Mouse (Mus musculus) midbrain, embryonic 10.5 days (tissue): ENCODE data around the gene Ldhc. TPM values are rescaled to one million over a fixed set of nuclear protein-coding genes. Genes with fewer than 3 reads are reported as not detected.
"Not testable (repeated sequence)": the region's sequence is repeated elsewhere in the genome, so short reads cannot be mapped to it uniquely, and the experiment has no call there.

ENCODE experiments used
- DNase-seq: peaks from one replicate; pipeline ENCODE4 v3.0.0-alpha.2; 2017; ENCODE audit warnings: low spot score
- H3K27ac ChIP-seq: fragments of 300-500 bp; sonication (generic); replicated peaks from 2 replicates; pipeline ENCODE4 v1.5.1; 2016; ENCODE audit warnings: mild to moderate bottlenecking
- H3K27me3 ChIP-seq: fragments of 300-500 bp; sonication (generic); 2 replicates; pipeline ENCODE4 v1.6.1; 2016; ENCODE audit warnings: low read depth, mild to moderate bottlenecking; ENCODE audit not compliant: poor library complexity, severe bottlenecking
- H3K36me3 ChIP-seq: fragments of 300-500 bp; sonication (generic); 2 replicates; pipeline ENCODE4 v1.6.1; 2016; ENCODE audit warnings: mild to moderate bottlenecking, moderate library complexity
- H3K4me1 ChIP-seq: fragments of 300-500 bp; sonication (generic); 2 replicates; pipeline ENCODE4 v1.6.1; 2016
- H3K4me3 ChIP-seq: fragments of 300-500 bp; sonication (generic); 2 replicates; pipeline ENCODE4 v1.5.1; 2016; ENCODE audit warnings: mild to moderate bottlenecking, moderate library complexity
- H3K9me3 ChIP-seq: fragments of 300-500 bp; sonication (generic); replicated peaks from 2 replicates; pipeline ENCODE4 v1.6.1; 2016; ENCODE audit warnings: mild to moderate bottlenecking
- WGBS: fragments of 180-500 bp; shearing (Covaris S2); methylation state at CpG from one replicate; pipeline ENCODE4 v1.1.7; 2016; 5-methylcytosine and 5-hydroxymethylcytosine counted together
- polyA plus RNA-seq: library from polyadenylated mRNA; unstranded; fragments of >200 nt; fragmentation: Nextera tagmentation; extraction: Ambion mirVana; gene quantifications from 2 replicates; pipeline ENCODE4 v1.2.1, GENCODE M21; 2016

Gene Ldhc
- polyA plus RNA-seq: 0.12 TPM in 1 of 2 replicates, not detected in the other

GRCm38 (mm10) chr7:46860996-46861395 lies at the start of gene Ldhc:
Gene Ldhc (plus strand): TSS chr7:46861203.
- WGBS: 36% methylated on average over 10 of the region's 10 CpGs
- Histone ChIP-seq H3K36me3 (peaks cover 8% of the 10 kb centered on the region), H3K4me1 (no peaks in the 10 kb centered on the region), H3K9me3 (no peaks in the 10 kb centered on the region), H3K4me3 (no peak within 1 kb of the TSS), H3K27me3 (no peaks in the 10 kb centered on the region), H3K27ac (no peak within 1 kb of the TSS)
- DNase-seq: no peak

- Histone ChIP-seq H3K27me3 (no peaks in the 10 kb centered on the region), H3K4me3 (no peak overlapping the region), H3K27ac (no peak overlapping the region), H3K4me1 (no peaks in the 10 kb centered on the region), H3K9me3 (no peaks in the 10 kb centered on the region), H3K36me3 (peaks cover 97% of the 10 kb centered on the region)
- no peak for DNase-seq
- WGBS: 91% methylated on average over 4 of the region's 4 CpGs
Measured at GRCm38 (mm10) chr7:46814012-46814411, 47.0 kb upstream of the Ldhc start.

GRCm38 (mm10) chr7:46820876-46821632 lies 39.9 kb upstream of the Ldhc start:
- not testable (repeated sequence) for H3K27me3 ChIP-seq, DNase-seq, H3K4me1 ChIP-seq, H3K27ac ChIP-seq, H3K9me3 ChIP-seq, H3K4me3 ChIP-seq
- WGBS: 91% methylated on average over 15 of the region's 15 CpGs
- H3K36me3 ChIP-seq: peaks cover 76% of the 10 kb centered on the region

- WGBS: 83% methylated on average over 20 of the region's 20 CpGs
Measured at GRCm38 (mm10) chr7:46827046-46827802, 33.8 kb upstream of the Ldhc start.

GRCm38 (mm10) chr7:46827803-46828184 lies 33.2 kb upstream of the Ldhc start:
- Histone ChIP-seq H3K27me3 (no peaks in the 10 kb centered on the region), H3K36me3 (peaks cover 16% of the 10 kb centered on the region), H3K4me3 (no peak overlapping the region), H3K27ac (no peak overlapping the region), H3K9me3 (no peaks in the 10 kb centered on the region), H3K4me1 (peaks cover 8% of the 10 kb centered on the region)
- WGBS: 91% methylated on average over 2 of the region's 2 CpGs
- DNase-seq: no peak

More at GRCm38 (mm10) chr7:46827046-46827802, 33.8 kb upstream of the Ldhc start:
- peaks cover 22% of the 10 kb centered on the region for H3K36me3 ChIP-seq
- H3K27ac ChIP-seq: no peak overlapping the region
- H3K4me3 ChIP-seq: no peak overlapping the region
- H3K27me3 ChIP-seq: no peaks in the 10 kb centered on the region
- no peaks in the 10 kb centered on the region for H3K9me3 ChIP-seq
- H3K4me1 ChIP-seq: peaks cover 8% of the 10 kb centered on the region
- no peak for DNase-seq

- H3K27me3 ChIP-seq: no peaks in the 10 kb centered on the region
- no peaks in the 10 kb centered on the region for H3K36me3 ChIP-seq
- no peak for DNase-seq
- H3K4me1 ChIP-seq: peaks cover 15% of the 10 kb centered on the region
- H3K27ac ChIP-seq: no peak overlapping the region
- no peak overlapping the region for H3K4me3 ChIP-seq
- H3K9me3 ChIP-seq: no peaks in the 10 kb centered on the region
- 93% methylated on average over 12 of the region's 12 CpGs for WGBS
Measured at GRCm38 (mm10) chr7:46829911-46830310, 31.1 kb upstream of the Ldhc start.

- DNase-seq: no peak
- no peaks in the 10 kb centered on the region for H3K36me3 ChIP-seq
- peaks cover 22% of the 10 kb centered on the region for H3K4me1 ChIP-seq
- H3K27me3 ChIP-seq: no peaks in the 10 kb centered on the region
- H3K4me3 ChIP-seq: no peak overlapping the region
- no peaks in the 10 kb centered on the region for H3K9me3 ChIP-seq
- 68% methylated on average over 13 of the region's 13 CpGs for WGBS
- no peak overlapping the region for H3K27ac ChIP-seq
Measured at GRCm38 (mm10) chr7:46830799-46831590, 30.0 kb upstream of the Ldhc start.

GRCm38 (mm10) chr7:46831693-46832092 lies 29.3 kb upstream of the Ldhc start:
- H3K4me3 ChIP-seq: no peak overlapping the region
- 81% methylated on average over 8 of the region's 8 CpGs for WGBS
- H3K27me3 ChIP-seq: no peaks in the 10 kb centered on the region
- DNase-seq: no peak
- no peaks in the 10 kb centered on the region for H3K9me3 ChIP-seq
- H3K36me3 ChIP-seq: no peaks in the 10 kb centered on the region
- peaks cover 22% of the 10 kb centered on the region for H3K4me1 ChIP-seq
- H3K27ac ChIP-seq: no peak overlapping the region

GRCm38 (mm10) chr7:46832112-46832810 lies 28.7 kb upstream of the Ldhc start:
- WGBS: 93% methylated on average over 11 of the region's 11 CpGs
- H3K27me3 ChIP-seq, H3K27ac ChIP-seq, H3K4me3 ChIP-seq, H3K9me3 ChIP-seq, DNase-seq, H3K36me3 ChIP-seq: not testable (repeated sequence)
- peaks cover 24% of the 10 kb centered on the region for H3K4me1 ChIP-seq

GRCm38 (mm10) chr7:46833266-46833665 lies 27.7 kb upstream of the Ldhc start:
- H3K4me1 ChIP-seq: peaks cover 31% of the 10 kb centered on the region
- peak; percentile 23 for DNase-seq
- no peak overlapping the region for H3K4me3 ChIP-seq
- H3K36me3 ChIP-seq: no peaks in the 10 kb centered on the region
- H3K27me3 ChIP-seq: no peaks in the 10 kb centered on the region
- no peaks in the 10 kb centered on the region for H3K9me3 ChIP-seq
- no peak overlapping the region for H3K27ac ChIP-seq
- WGBS: 68% methylated on average over 6 of the region's 6 CpGs

GRCm38 (mm10) chr7:46833670-46834255 lies 27.2 kb upstream of the Ldhc start:
- DNase-seq: no peak
- Histone ChIP-seq H3K4me3 (no peak overlapping the region), H3K4me1 (peaks cover 36% of the 10 kb centered on the region), H3K27me3 (no peaks in the 10 kb centered on the region), H3K9me3 (no peaks in the 10 kb centered on the region), H3K27ac (no peak overlapping the region), H3K36me3 (no peaks in the 10 kb centered on the region)
- 89% methylated on average over 7 of the region's 7 CpGs for WGBS
